Mouse (Mus musculus) cortical plate, adult 2 months (tissue): Measurements from ENCODE around the gene Trank1.

ENCODE experiments used
- CTCF ChIP-seq: fragments of 200-500 bp; IDR thresholded peaks from 2 replicates; pipeline ENCODE4 v1.5.1; 2011; ENCODE audit warnings: mild to moderate bottlenecking, control low read depth, low read length; ENCODE audit not compliant: insufficient read depth; ENCODE audit errors: extremely low read depth
- POLR2A ChIP-seq: fragments of 200-500 bp; IDR thresholded peaks from 2 replicates; pipeline ENCODE4 v1.6.1; 2011; ENCODE audit warnings: mild to moderate bottlenecking, low read length, control low read depth; ENCODE audit not compliant: insufficient read depth; ENCODE audit errors: extremely low read depth

- TF ChIP-seq CTCF: no peak
- no peak for TF ChIP-seq POLR2A
Measured at GRCm38 (mm10) chr9:111390016-111390415, 78.5 kb downstream of the Trank1 start.
